In genomic region chr19:18646853-18647420, GRCm38 (mm10) we compare ENCODE assay signal across 11 mouse cellular contexts. TPM values are rescaled to one million over a fixed set of nuclear protein-coding genes. Genes with fewer than 3 reads are reported as not detected.
A peak's percentile ranks its signal among the peaks of the same experiment; 100 is the strongest.
DNase-seq lines count a peak whose midpoint lies in the region; ATAC-seq and TF ChIP-seq lines count a peak whose summit lies in the region.
"Had no signal": no experiment of that assay in that cellular context is flagged by ENCODE, and none has a peak within 500 bp of the region (broad histone marks: within the 10 kb centered on the region; RNA-seq: fewer than 3 reads in every experiment).

No protein-coding gene starts in this region.

- H3K36me3 ChIP-seq in heart, embryonic 15.5 days = 0 out of 2 replicates have a peak, but pooled peaks cover 5% of the 10 kb centered on the region
- no peaks in the 10 kb centered on the region; the same call in 1 of the 2 replicates for H3K36me3 ChIP-seq in heart, adult 2 months (ENCODE audit: control insufficient read depth, insufficient read depth, low read length)
- no peaks in the 10 kb centered on the region for H3K36me3 ChIP-seq in liver, embryonic 15.5 days (replicated peaks)
- H3K36me3 ChIP-seq: midbrain, embryonic 15.5 days had no signal

- TF ChIP-seq EP300 in heart, adult 2 months (IDR thresholded peaks at IDR 0.05; ENCODE audit: insufficient read depth, low read depth, low read length) = no peak

- 47% methylated on average over 5 of the region's 5 CpGs for WGBS in heart, embryonic 15.5 days
- WGBS in heart, adult 2 months = 64% methylated on average over 5 of the region's 5 CpGs
- WGBS in bone marrow, adult 2 months = 25% methylated on average over 5 of the region's 5 CpGs
- WGBS in liver, embryonic 15.5 days (ENCODE audit: insufficient replicate concordance) = 8% methylated on average over 5 of the region's 5 CpGs

- no peak for DNase-seq in heart, adult 2 months
- peak; percentile 24 for DNase-seq in CD4-positive, CD25-positive, alpha-beta regulatory T cell, adult 2 months (ENCODE audit: low read depth, low spot score)
- DNase-seq in yolk sac, embryonic 10.5 days (ENCODE audit: low spot score) = no peak
- DNase-seq in cerebellum, postnatal 4 days (ENCODE audit: low spot score in 2 of 2) = no peak
- no peak for DNase-seq in layer of hippocampus, adult 2 months (ENCODE audit: low spot score in 2 of 2)
- DNase-seq: kidney, adult 8-10 months had no signal

- H3K9me3 ChIP-seq in heart, embryonic 15.5 days (replicated peaks) = no peaks in the 10 kb centered on the region
- H3K9me3 ChIP-seq in liver, embryonic 15.5 days (replicated peaks) = no peaks in the 10 kb centered on the region
- H3K9me3 ChIP-seq: limb, embryonic 13.5 days; midbrain, embryonic 15.5 days had no signal

- H3K4me2 ChIP-seq in heart, embryonic 15.5 days = no peak overlapping the region
- peak overlapping the region; percentile 42 for H3K4me2 ChIP-seq in liver, embryonic 15.5 days
- H3K4me2 ChIP-seq: limb, embryonic 13.5 days; midbrain, embryonic 15.5 days had no signal

- peaks cover 10% of the 10 kb centered on the region for H3K4me1 ChIP-seq in heart, embryonic 15.5 days (replicated peaks)
- no peaks in the 10 kb centered on the region; the same call in 1 of the 2 replicates for H3K4me1 ChIP-seq in heart, adult 2 months (ENCODE audit: control insufficient read depth, insufficient read depth, low read length)
- H3K4me1 ChIP-seq in bone marrow, adult 2 months (ENCODE audit: control insufficient read depth, insufficient read depth, low read length) = no peaks in the 10 kb centered on the region; the same call in 1 of the 2 replicates
- H3K4me1 ChIP-seq in liver, embryonic 15.5 days (replicated peaks) = peaks cover 81% of the 10 kb centered on the region
- H3K4me1 ChIP-seq: limb, embryonic 13.5 days; midbrain, embryonic 15.5 days had no signal

- no peak for TF ChIP-seq POLR2A in heart, adult 2 months (IDR thresholded peaks at IDR 0.05; ENCODE audit: insufficient read depth, low read depth, low read length)
- TF ChIP-seq POLR2A in bone marrow, adult 2 months (IDR thresholded peaks at IDR 0.05; ENCODE audit: borderline replicate concordance, control insufficient read depth, low read depth, low read length) = no peak

- H3K9ac ChIP-seq in heart, embryonic 15.5 days = no peak overlapping the region
- no peak overlapping the region for H3K9ac ChIP-seq in heart, adult 2 months (ENCODE audit: low read depth, low read length)
- peak overlapping the region; percentile 19; the same call in 1 of the 2 replicates for H3K9ac ChIP-seq in liver, embryonic 15.5 days
- H3K9ac ChIP-seq: limb, embryonic 13.5 days; midbrain, embryonic 15.5 days had no signal

- no peak overlapping the region for H3K4me3 ChIP-seq in heart, embryonic 15.5 days
- no peak overlapping the region for H3K4me3 ChIP-seq in heart, adult 2 months
- no peak overlapping the region for H3K4me3 ChIP-seq in bone marrow, adult 2 months (replicated peaks; ENCODE audit: control insufficient read depth, low read depth, low read length)
- no peak overlapping the region for H3K4me3 ChIP-seq in liver, embryonic 15.5 days (replicated peaks)
- no peak overlapping the region for H3K4me3 ChIP-seq in layer of hippocampus, adult 2 months
- H3K4me3 ChIP-seq: limb, embryonic 13.5 days; midbrain, embryonic 15.5 days had no signal

- H3K79me2 ChIP-seq in heart, adult 2 months (replicated peaks; ENCODE audit: control insufficient read depth, insufficient read depth, low read length) = no peaks in the 10 kb centered on the region

- peak overlapping the region; percentile 34; the same call in 1 of the 2 replicates for H3K27ac ChIP-seq in heart, embryonic 15.5 days
- H3K27ac ChIP-seq in heart, adult 2 months = no peak overlapping the region
- H3K27ac ChIP-seq in bone marrow, adult 2 months (ENCODE audit: control insufficient read depth, insufficient read depth, low read depth, low read length, poor library complexity) = peak overlapping the region; percentile 35; the same call in 1 of the 2 replicates
- H3K27ac ChIP-seq in liver, embryonic 15.5 days (replicated peaks) = peak overlapping the region; percentile 84
- no peak overlapping the region for H3K27ac ChIP-seq in layer of hippocampus, adult 2 months
- H3K27ac ChIP-seq: limb, embryonic 13.5 days; midbrain, embryonic 15.5 days had no signal

- H3K27me3 ChIP-seq in heart, embryonic 15.5 days = no peaks in the 10 kb centered on the region
- H3K27me3 ChIP-seq in heart, adult 2 months (ENCODE audit: control insufficient read depth, insufficient read depth, low read length) = no peaks in the 10 kb centered on the region
- no peaks in the 10 kb centered on the region for H3K27me3 ChIP-seq in liver, embryonic 15.5 days
- H3K27me3 ChIP-seq: limb, embryonic 13.5 days; midbrain, embryonic 15.5 days had no signal

- no peak for ATAC-seq in heart, embryonic 15.5 days (replicated peaks; ENCODE audit: insufficient number of reproducible peaks, insufficient read depth, low FRiP score, low read depth)
- peak; percentile 74 for ATAC-seq in liver, embryonic 15.5 days (ENCODE audit: insufficient read depth)
- ATAC-seq: midbrain, embryonic 15.5 days had no signal

- intact Hi-C loops in heart, adult 2 months (cut with DNase I) = no loop called here

- no peak for TF ChIP-seq CTCF in heart, adult 2 months (IDR thresholded peaks at IDR 0.05)
- TF ChIP-seq CTCF in bone marrow, adult 2 months (IDR thresholded peaks at IDR 0.05; ENCODE audit: control insufficient read depth, insufficient read depth, low read length) = no peak
- TF ChIP-seq CTCF in layer of hippocampus, adult 2 months (conservative IDR thresholded peaks at IDR 0.05) = no peak

RNA-seq across cellular contexts. Expression of gene Nmrk1, which starts 15.2 kb away (rescaled TPM):
- polyA plus RNA-seq in heart, embryonic 15.5 days (2015; fragmentation: Nextera tagmentation; extraction: Ambion mirVana) = 6.5 and 7.7 TPM in 2 replicates
- 1 to 10 TPM; 2.3 to 2.5 TPM for total RNA-seq in heart, adult 2 months (2021)
- 5.4 and 9.7 TPM in 2 replicates for polyA plus RNA-seq in heart, adult 2 months (2012; rRNA removed)
- polyA plus RNA-seq in bone marrow, adult 2 months (2011; ENCODE audit: insufficient read depth, insufficient read length, low replicate concordance, missing spikeins) = 3.0 and 14.9 TPM in 2 replicates
- polyA plus RNA-seq in liver, embryonic 15.5 days (2015; fragmentation: Nextera tagmentation; extraction: Ambion mirVana) = 5.5 and 5.9 TPM in 2 replicates
- 10 to 100 TPM in 1 of 2 experiments, 1 to 10 TPM in 1; 8.6 to 10.3 TPM for total RNA-seq in layer of hippocampus, adult 2 months (2021)

RNA-seq across cellular contexts. Expression of gene Ostf1, which starts 15.3 kb away (rescaled TPM):
- polyA plus RNA-seq in heart, embryonic 15.5 days (2015; fragmentation: Nextera tagmentation; extraction: Ambion mirVana) = 75.4 and 88.8 TPM in 2 replicates
- 10 to 100 TPM; 35.3 to 37.6 TPM for total RNA-seq in heart, adult 2 months (2021)
- 29.5 and 31.5 TPM in 2 replicates for polyA plus RNA-seq in heart, adult 2 months (2012; rRNA removed)
- 32.5 and 64.7 TPM in 2 replicates for polyA plus RNA-seq in bone marrow, adult 2 months (2011; ENCODE audit: insufficient read depth, insufficient read length, low replicate concordance, missing spikeins)
- polyA plus RNA-seq in liver, embryonic 15.5 days (2015; fragmentation: Nextera tagmentation; extraction: Ambion mirVana) = 64.6 and 66.5 TPM in 2 replicates
- total RNA-seq in layer of hippocampus, adult 2 months (2021) = 10 to 100 TPM; 28.1 to 28.9 TPM

RNA-seq across cellular contexts. Expression of gene Carnmt1, which starts 23.6 kb away (rescaled TPM):
- polyA plus RNA-seq in heart, embryonic 15.5 days (2015; fragmentation: Nextera tagmentation; extraction: Ambion mirVana) = 23.5 and 25.4 TPM in 2 replicates
- total RNA-seq in heart, adult 2 months (2021) = 10 to 100 TPM; 32.8 to 36.4 TPM
- polyA plus RNA-seq in heart, adult 2 months (2012; rRNA removed) = 13.0 and 23.3 TPM in 2 replicates
- polyA plus RNA-seq in bone marrow, adult 2 months (2011; ENCODE audit: insufficient read depth, insufficient read length, low replicate concordance, missing spikeins) = 7.8 and 9.8 TPM in 2 replicates
- polyA plus RNA-seq in liver, embryonic 15.5 days (2015; fragmentation: Nextera tagmentation; extraction: Ambion mirVana) = 14.7 and 16.8 TPM in 2 replicates
- total RNA-seq in layer of hippocampus, adult 2 months (2021) = 10 to 100 TPM; 11.3 to 13.1 TPM

Comparison
In these comparisons a context has a peak if more than half of its experiments do, and no peak if none do; other contexts are left out.
1. H3K27ac ChIP-seq: peak in heart, embryonic 15.5 days (single experiment), bone marrow, adult 2 months (single experiment) and liver, embryonic 15.5 days (single experiment); none in heart, adult 2 months (single experiment) and layer of hippocampus, adult 2 months (single experiment).